Mouse (Mus musculus) activated CD4-positive, CD25-positive, alpha-beta regulatory T cell, adult 4 months (primary cell): ENCODE data around the gene Prkg2. TPM values are rescaled to one million over a fixed set of nuclear protein-coding genes. Genes with fewer than 3 reads are reported as not detected.

Source experiments
- ATAC-seq: one replicate; pipeline ENCODE4 v1.8.0; 2017
- polyA plus RNA-seq, 2 experiments: library from polyadenylated mRNA; unstranded; fragments of 100-300 nt; shearing (Covaris generic); gene quantifications; one replicate each; pipeline ENCODE4 v1.2.1; 2017

Gene Prkg2
- polyA plus RNA-seq, 2 experiments from 2014 or later, result not detected

GRCm38 (mm10) chr5:98897946-98898345, 139.2 kb downstream of the Prkg2 start:
- ATAC-seq, result no peak

GRCm38 (mm10) chr5:98894281-98894680, 142.9 kb downstream of the Prkg2 start:
- ATAC-seq, result no peak

GRCm38 (mm10) chr5:98890544-98891050, 146.6 kb downstream of the Prkg2 start:
- ATAC-seq, result no peak

GRCm38 (mm10) chr5:98882096-98882495, 155.1 kb downstream of the Prkg2 start:
- ATAC-seq, result no peak

Other genes starting within 250 kb of the Prkg2 start
- not detected for gene Bmp3, start 182.9 kb downstream of the Prkg2 start, polyA plus RNA-seq